Mouse (Mus musculus) forebrain, embryonic 14.5 days (tissue): ENCODE measurements at regions not wholly inside any gene's neighbourhood (a gene's known extent, or its start where the extent isn't known, plus 50 kb on each side); places are given as distances from the start of the nearest gene placed in this dataset.

Experiments
- ATAC-seq: fragments of 200-750 bp; cut with Nextera tagmentation; 2 replicates; pipeline ENCODE4 v1.8.0; 2017; ENCODE audit warnings: mild to moderate bottlenecking, moderate library complexity
- DNase-seq: peaks from one replicate; pipeline ENCODE4 v3.0.0-alpha.2; 2015; ENCODE audit warnings: low spot score
- H3K27ac ChIP-seq: fragments of 300-500 bp; sonication (generic); 2 replicates; pipeline ENCODE4 v1.5.1; 2014; ENCODE audit warnings: low read depth, mild to moderate bottlenecking, control low read depth, low read length, moderate library complexity
- H3K27me3 ChIP-seq: fragments of 300-500 bp; sonication (generic); replicated peaks from 2 replicates; pipeline ENCODE4 v1.6.1; 2014; ENCODE audit warnings: low read length, control low read depth, mixed read lengths; ENCODE audit not compliant: control insufficient read depth, insufficient read depth
- H3K36me3 ChIP-seq: fragments of 300-500 bp; sonication (generic); 2 replicates; pipeline ENCODE4 v1.6.1; 2014; ENCODE audit warnings: low read length, control low read depth; ENCODE audit not compliant: control insufficient read depth, insufficient read depth
- H3K4me1 ChIP-seq: fragments of 300-500 bp; sonication (generic); 2 replicates; pipeline ENCODE4 v1.6.1; 2014; ENCODE audit warnings: antibody characterized with exemption, low read length, control low read depth; ENCODE audit not compliant: control insufficient read depth, insufficient read depth
- H3K4me2 ChIP-seq: fragments of 300-500 bp; sonication (generic); 2 replicates; pipeline ENCODE4 v1.6.1; 2014; ENCODE audit warnings: mild to moderate bottlenecking, control low read depth, low read length
- H3K4me3 ChIP-seq: fragments of 300-500 bp; sonication (generic); 2 replicates; pipeline ENCODE4 v1.5.1; 2014; ENCODE audit warnings: low read depth, low read length, control low read depth
- H3K9ac ChIP-seq: fragments of 300-500 bp; sonication (generic); 2 replicates; pipeline ENCODE4 v1.6.1; 2014; ENCODE audit warnings: mild to moderate bottlenecking, low read length, control low read depth, moderate library complexity
- H3K9me3 ChIP-seq: fragments of 300-500 bp; sonication (generic); replicated peaks from 2 replicates; pipeline ENCODE4 v1.6.1; 2016; ENCODE audit warnings: low read length, control low read depth, mixed read lengths; ENCODE audit not compliant: control insufficient read depth
- WGBS: fragments of 180-500 bp; shearing (Covaris S2); extraction: QIAGEN DNeasy Blood & Tissue Kit; methylation state at CpG from one replicate; pipeline ENCODE4 v1.1.7; 2014; 5-methylcytosine and 5-hydroxymethylcytosine counted together

DNA sequence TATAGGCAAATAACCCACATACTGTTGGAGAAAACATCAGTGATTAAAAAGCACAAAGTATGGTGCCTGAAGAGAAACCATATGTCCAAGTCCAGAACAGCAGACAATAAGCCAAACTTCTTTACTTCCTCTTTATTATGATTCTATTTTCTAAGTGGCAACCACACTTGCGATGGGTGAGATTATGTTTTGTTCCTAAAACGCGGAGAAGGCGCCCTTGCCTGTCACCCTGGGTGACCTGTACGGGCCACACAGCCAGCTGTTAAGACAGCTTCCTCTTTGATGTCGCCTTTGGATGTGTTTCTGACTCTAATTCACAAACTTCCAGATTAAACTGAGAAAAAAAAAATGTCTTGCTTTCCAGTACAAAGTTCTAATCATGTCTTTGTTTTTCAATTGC is 83.9 kb upstream of the Sgip1 start:
- Histone ChIP-seq H3K4me2 (no peak overlapping the region), H3K36me3 (no peaks in the 10 kb centered on the region), H3K9ac (no peak overlapping the region), H3K27ac (no peak overlapping the region), H3K27me3 (no peaks in the 10 kb centered on the region), H3K4me1 (no peaks in the 10 kb centered on the region), H3K4me3 (no peak overlapping the region), H3K9me3 (no peaks in the 10 kb centered on the region)
- WGBS, result 68% methylated on average over 6 of the region's 6 CpGs
- DNase-seq, result no peak
- no peak for ATAC-seq

DNA sequence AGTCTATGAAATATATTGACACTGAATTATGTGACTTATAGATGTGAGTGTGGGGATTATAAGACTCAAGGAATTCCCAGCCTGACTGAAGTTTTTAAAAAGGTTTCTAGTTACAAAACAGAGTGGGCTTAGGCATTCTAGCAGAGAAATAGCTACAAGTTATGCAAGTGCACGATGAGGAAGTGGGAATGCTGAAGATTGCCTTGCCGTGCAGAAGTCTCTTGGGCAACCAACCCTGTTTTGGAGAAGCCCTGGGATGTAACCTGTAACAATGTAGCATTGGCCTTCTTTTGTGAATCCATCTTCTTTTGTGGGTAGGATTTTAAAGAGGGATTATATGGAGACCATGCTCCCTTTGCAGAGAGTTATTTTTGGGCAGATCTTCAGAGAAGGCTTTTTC is 82.5 kb upstream of the Sgip1 start:
- no peaks in the 10 kb centered on the region for H3K27me3 ChIP-seq
- no peak overlapping the region for H3K9ac ChIP-seq
- no peaks in the 10 kb centered on the region for H3K4me1 ChIP-seq
- WGBS, result 62% methylated on average over 2 of the region's 2 CpGs
- ATAC-seq (no peak), DNase-seq (no peak)
- H3K9me3 ChIP-seq, result no peaks in the 10 kb centered on the region
- H3K4me3 ChIP-seq, result no peak overlapping the region
- no peak overlapping the region for H3K27ac ChIP-seq
- H3K4me2 ChIP-seq, result no peak overlapping the region
- H3K36me3 ChIP-seq, result no peaks in the 10 kb centered on the region

DNA sequence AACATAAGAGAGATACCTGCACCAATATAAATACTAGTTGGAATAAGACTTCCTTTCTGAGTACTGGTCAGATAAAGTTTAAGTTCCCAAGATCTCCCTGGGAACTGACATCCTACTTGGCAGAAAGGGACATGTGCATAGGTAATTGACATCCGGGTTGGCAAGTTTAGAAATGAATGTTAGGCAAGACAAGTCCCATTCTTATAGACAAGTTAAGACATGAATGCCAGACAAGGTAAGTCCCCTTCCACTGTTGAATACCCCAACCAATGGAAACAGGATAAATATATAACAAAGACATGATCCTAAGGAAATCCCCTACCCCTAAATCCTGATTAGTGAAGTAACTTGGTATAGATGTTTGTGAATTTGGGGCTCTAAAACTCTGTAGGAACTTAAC is 77.5 kb upstream of the Sgip1 start:
- Histone ChIP-seq H3K4me3 (no peak overlapping the region), H3K27ac (no peak overlapping the region), H3K9me3 (no peaks in the 10 kb centered on the region), H3K27me3 (no peaks in the 10 kb centered on the region), H3K9ac (no peak overlapping the region), H3K36me3 (no peaks in the 10 kb centered on the region), H3K4me2 (no peak overlapping the region), H3K4me1 (no peaks in the 10 kb centered on the region)
- no peak for ATAC-seq
- WGBS, result 89% methylated on average over 1 of the region's 1 CpGs
- DNase-seq, result no peak

DNA sequence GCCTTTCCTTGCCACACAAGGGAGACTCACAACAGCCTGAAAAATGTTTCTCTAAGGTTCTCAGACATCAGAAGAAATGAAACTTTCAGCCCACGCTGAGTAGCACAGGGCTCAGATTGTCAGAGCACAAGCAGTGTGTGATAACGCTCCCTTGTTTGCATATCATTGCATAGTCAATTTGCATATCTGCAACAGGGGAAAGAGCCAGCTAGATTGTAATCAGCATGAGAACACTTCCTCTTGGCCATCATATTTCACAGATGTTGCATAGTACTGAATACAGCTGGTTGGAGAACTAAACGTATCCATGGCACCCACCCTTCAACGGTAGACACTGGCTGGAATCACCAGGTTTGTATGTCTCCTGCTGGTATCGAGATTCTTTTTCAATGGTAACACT is 58.9 kb upstream of the Sgip1 start:
- no peaks in the 10 kb centered on the region for H3K9me3 ChIP-seq
- 71% methylated on average over 5 of the region's 5 CpGs for WGBS
- H3K4me3 ChIP-seq, result no peak overlapping the region
- no peak overlapping the region for H3K27ac ChIP-seq
- H3K36me3 ChIP-seq, result no peaks in the 10 kb centered on the region
- no peaks in the 10 kb centered on the region for H3K27me3 ChIP-seq
- ATAC-seq, result no peak
- no peaks in the 10 kb centered on the region for H3K4me1 ChIP-seq
- peak; percentile 3 for DNase-seq
- no peak overlapping the region for H3K4me2 ChIP-seq
- no peak overlapping the region for H3K9ac ChIP-seq

DNA sequence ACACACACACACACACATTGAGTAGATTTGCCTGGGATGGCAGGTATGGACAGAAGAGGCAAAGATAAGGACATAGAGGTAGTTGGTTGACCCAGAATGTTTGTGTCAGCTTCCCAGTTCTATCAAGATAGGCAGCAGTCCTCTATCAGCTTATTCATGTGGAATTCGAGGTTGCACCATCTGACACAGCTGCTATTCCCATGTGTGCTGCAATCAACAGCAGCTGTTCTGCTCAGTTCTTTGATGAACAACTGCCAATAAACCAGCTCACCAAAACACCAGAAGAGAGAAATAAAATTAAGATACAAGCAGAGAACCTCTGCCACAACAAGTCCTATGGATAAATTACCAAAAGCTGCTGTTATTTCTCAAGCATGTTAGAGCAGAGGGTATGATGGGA is 56.1 kb upstream of the Sgip1 start:
- WGBS, result 74% methylated on average over 1 of the region's 1 CpGs
- Histone ChIP-seq H3K36me3 (no peaks in the 10 kb centered on the region), H3K4me2 (no peak overlapping the region), H3K4me3 (no peak overlapping the region), H3K9ac (no peak overlapping the region), H3K27ac (no peak overlapping the region), H3K27me3 (no peaks in the 10 kb centered on the region), H3K4me1 (no peaks in the 10 kb centered on the region), H3K9me3 (no peaks in the 10 kb centered on the region)
- DNase-seq (no peak), ATAC-seq (no peak)

DNA sequence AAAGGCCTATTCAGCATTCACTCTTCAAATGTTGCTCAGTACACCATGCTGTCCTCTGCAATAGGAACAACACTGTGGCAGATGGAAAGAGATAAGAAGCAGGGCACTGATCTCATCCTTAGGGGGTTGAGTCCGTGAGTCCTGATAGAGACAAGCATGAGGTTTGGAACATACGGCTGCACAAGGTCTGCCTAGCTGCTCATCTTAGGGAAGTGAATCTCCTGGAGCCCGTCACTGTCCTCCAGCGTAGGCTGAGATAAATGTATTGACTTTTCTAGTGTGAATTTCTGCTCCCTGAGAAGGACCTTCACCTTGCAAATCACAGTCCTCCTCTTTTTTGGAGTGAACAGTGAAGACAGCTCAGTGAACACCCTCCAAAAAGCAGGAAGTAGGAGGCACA is 52.7 kb upstream of the Sgip1 start:
- Histone ChIP-seq H3K9ac (no peak overlapping the region), H3K36me3 (no peaks in the 10 kb centered on the region), H3K27ac (no peak overlapping the region), H3K4me1 (no peaks in the 10 kb centered on the region), H3K4me3 (no peak overlapping the region), H3K27me3 (no peaks in the 10 kb centered on the region), H3K4me2 (no peak overlapping the region), H3K9me3 (no peaks in the 10 kb centered on the region)
- DNase-seq, result no peak
- 93% methylated on average over 4 of the region's 4 CpGs for WGBS
- no peak for ATAC-seq
